Mouse (Mus musculus) erythroblast, embryonic 14.5 days (primary cell): ENCODE data around the gene Ifitm1. TPM values are rescaled to one million over a fixed set of nuclear protein-coding genes. Genes with fewer than 3 reads are reported as not detected.
"Not testable (repeated sequence)": the region's sequence is repeated elsewhere in the genome, so short reads cannot be mapped to it uniquely, and the experiment has no call there.

Experiments used
- H3K27me3 ChIP-seq: 2 replicates; pipeline ENCODE4 v1.6.1; 2012; ENCODE audit warnings: inconsistent platforms; ENCODE audit not compliant: control insufficient read depth
- H3K36me3 ChIP-seq: 2 replicates; pipeline ENCODE4 v1.6.1; 2012; ENCODE audit warnings: mild to moderate bottlenecking, inconsistent platforms; ENCODE audit not compliant: control insufficient read depth
- H3K4me1 ChIP-seq: 2 replicates; pipeline ENCODE4 v1.6.1; 2012; ENCODE audit warnings: inconsistent platforms; ENCODE audit not compliant: control insufficient read depth
- H3K4me3 ChIP-seq: replicated peaks from 2 replicates; pipeline ENCODE3; 2012; ENCODE audit warnings: moderate library complexity, mild to moderate bottlenecking, inconsistent platforms
- H3K9me3 ChIP-seq: 2 replicates; pipeline ENCODE4 v1.6.1; 2012; ENCODE audit warnings: low read length, inconsistent platforms, mixed read lengths; ENCODE audit not compliant: control insufficient read depth
- GATA1 ChIP-seq: IDR thresholded peaks from 2 replicates; pipeline ENCODE4 v1.6.1; 2012; ENCODE audit warnings: low read length, inconsistent platforms, mixed read lengths
- TAL1 ChIP-seq: IDR thresholded peaks from 3 replicates; pipeline ENCODE4 v1.6.1; 2012; ENCODE audit warnings: low read length, inconsistent platforms, mixed read lengths
- polyA plus RNA-seq: library from polyadenylated mRNA; stranded (reverse); fragments of >175 nt; gene quantifications from 2 replicates; pipeline ENCODE4 v1.2.3, GENCODE M21; 2012

The Ifitm1 gene
- polyA plus RNA-seq, 1 experiment = 0.05 TPM

DNA sequence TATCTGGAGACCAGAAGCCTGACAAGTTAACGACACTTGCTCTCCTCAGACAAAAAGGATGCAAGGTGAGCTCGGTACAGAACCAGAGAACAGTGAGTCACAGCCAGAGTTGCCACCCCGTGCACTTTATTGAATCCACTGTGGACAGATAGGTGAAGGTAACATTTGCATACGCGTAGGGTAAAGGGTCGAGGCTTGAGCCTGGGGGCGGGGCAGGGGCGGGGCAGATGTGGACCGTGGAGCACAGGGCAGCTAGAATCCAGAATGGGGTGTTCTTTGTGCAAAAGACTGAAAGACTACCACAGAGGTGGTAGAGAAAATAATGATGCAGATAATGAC lies 12.3 kb upstream of the Ifitm1 start:
- H3K4me1 ChIP-seq = peaks cover 19% of the 10 kb centered on the region
- TF ChIP-seq TAL1 (no peak), GATA1 (no peak)
- no peaks in the 10 kb centered on the region for H3K9me3 ChIP-seq
- H3K27me3 ChIP-seq = no peaks in the 10 kb centered on the region
- H3K4me3 ChIP-seq = peak overlapping the region; percentile 21
- peaks cover 9% of the 10 kb centered on the region; the same call in 1 of the 2 replicates for H3K36me3 ChIP-seq

DNA sequence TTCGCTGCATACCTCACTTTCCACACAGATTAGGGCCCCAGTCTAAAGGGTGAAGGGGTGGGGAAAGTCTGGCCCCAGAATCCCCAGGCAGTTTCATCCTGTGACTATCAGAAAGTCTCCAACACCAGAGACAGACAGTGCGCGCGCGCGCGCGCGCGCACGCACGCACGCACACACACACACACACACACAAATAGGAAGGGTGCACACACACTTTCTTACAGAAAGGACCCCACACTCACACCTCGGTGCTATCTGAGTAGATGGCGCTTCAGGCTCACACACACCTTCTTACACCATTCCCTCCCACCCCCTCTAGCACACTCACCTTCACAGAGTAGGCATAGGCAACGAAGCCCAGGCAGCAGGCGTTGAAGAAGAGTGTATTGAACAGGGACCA lies 11.7 kb upstream of the Ifitm1 start:
- Histone ChIP-seq H3K4me1 (peaks cover 19% of the 10 kb centered on the region), H3K27me3 (no peaks in the 10 kb centered on the region), H3K9me3 (no peaks in the 10 kb centered on the region), H3K4me3 (peak overlapping the region; percentile 56), H3K36me3 (peaks cover 6% of the 10 kb centered on the region; the same call in 1 of the 2 replicates)
- TF ChIP-seq GATA1 (no peak), TAL1 (no peak)

- no peaks in the 10 kb centered on the region for H3K27me3 ChIP-seq
- no peak for TF ChIP-seq TAL1
- no peak for TF ChIP-seq GATA1
- peaks cover 19% of the 10 kb centered on the region for H3K4me1 ChIP-seq
- H3K4me3 ChIP-seq = peak within 1 kb of the TSS; percentile 56
- H3K9me3 ChIP-seq = no peaks in the 10 kb centered on the region
- peaks cover 6% of the 10 kb centered on the region; the same call in 1 of the 2 replicates for H3K36me3 ChIP-seq
Measured at GRCm38 (mm10) chr7:140955758-140956555, 11.1 kb upstream of the Ifitm1 start, which contains the start of the genes Gm45717 and Ifitm2. Gm45717 (minus strand) TSS chr7:140955937. Ifitm2 (minus strand) TSS chr7:140955987.

- no peak for TF ChIP-seq TAL1
- TF ChIP-seq GATA1 = no peak
- H3K36me3 ChIP-seq = peaks cover 6% of the 10 kb centered on the region; the same call in 1 of the 2 replicates
- H3K4me1 ChIP-seq = peaks cover 19% of the 10 kb centered on the region
- H3K27me3 ChIP-seq = no peaks in the 10 kb centered on the region
- H3K9me3 ChIP-seq = no peaks in the 10 kb centered on the region
- no peak overlapping the region for H3K4me3 ChIP-seq
Measured at GRCm38 (mm10) chr7:140956556-140956869, 10.5 kb upstream of the Ifitm1 start.

GRCm38 (mm10) chr7:140959181-140959901 lies 7.7 kb upstream of the Ifitm1 start:
- Histone ChIP-seq H3K4me3 (no peak overlapping the region), H3K4me1 (peaks cover 15% of the 10 kb centered on the region), H3K27me3 (no peaks in the 10 kb centered on the region), H3K36me3 (no peaks in the 10 kb centered on the region), H3K9me3 (no peaks in the 10 kb centered on the region)
- TF ChIP-seq GATA1 (no peak), TAL1 (no peak)

DNA sequence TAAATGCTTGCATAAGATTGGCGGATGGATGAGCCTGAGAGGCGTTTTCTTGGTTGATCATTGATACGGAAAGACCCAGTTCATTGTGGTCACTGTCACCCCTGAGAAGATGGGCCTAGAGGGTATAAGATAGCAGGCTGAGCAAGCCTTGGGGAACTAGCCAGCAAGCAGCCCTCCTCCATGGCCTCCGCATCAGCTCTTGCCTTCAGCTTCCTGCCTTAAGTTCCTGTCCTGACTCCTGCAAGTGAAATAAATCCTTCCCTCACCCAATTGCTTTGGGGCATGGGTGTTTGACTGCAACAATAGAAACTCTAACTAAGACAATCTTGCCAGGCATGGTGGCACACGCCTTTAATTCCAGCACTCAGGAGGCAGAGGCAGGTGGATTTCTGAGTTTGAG lies 7.0 kb upstream of the Ifitm1 start:
- H3K4me3 ChIP-seq = no peak overlapping the region
- TF ChIP-seq TAL1 = no peak
- H3K27me3 ChIP-seq = no peaks in the 10 kb centered on the region
- H3K4me1 ChIP-seq = peaks cover 10% of the 10 kb centered on the region
- no peaks in the 10 kb centered on the region for H3K36me3 ChIP-seq
- H3K9me3 ChIP-seq = no peaks in the 10 kb centered on the region

- Histone ChIP-seq H3K4me1 (no peaks in the 10 kb centered on the region; the same call in 1 of the 2 replicates), H3K4me3 (no peak overlapping the region), H3K9me3 (no peaks in the 10 kb centered on the region), H3K27me3 (no peaks in the 10 kb centered on the region), H3K36me3 (no peaks in the 10 kb centered on the region)
- TF ChIP-seq GATA1 = no peak
- TF ChIP-seq TAL1 = no peak
Measured at GRCm38 (mm10) chr7:140961416-140961815, 5.6 kb upstream of the Ifitm1 start.

GRCm38 (mm10) chr7:140962733-140963132 lies 4.3 kb upstream of the Ifitm1 start:
- Histone ChIP-seq H3K4me1 (no peaks in the 10 kb centered on the region), H3K4me3 (no peak overlapping the region), H3K27me3 (0 out of 2 replicates have a peak, but pooled peaks cover 1% of the 10 kb centered on the region), H3K36me3 (no peaks in the 10 kb centered on the region), H3K9me3 (no peaks in the 10 kb centered on the region)
- no peak for TF ChIP-seq TAL1
- TF ChIP-seq GATA1 = no peak

- Histone ChIP-seq H3K4me1 (peaks cover 3% of the 10 kb centered on the region), H3K27me3 (peaks cover 7% of the 10 kb centered on the region; the same call in 1 of the 2 replicates), H3K36me3 (no peaks in the 10 kb centered on the region), H3K4me3 (no peak overlapping the region), H3K9me3 (no peaks in the 10 kb centered on the region)
- no peak for TF ChIP-seq TAL1
- no peak for TF ChIP-seq GATA1
Measured at GRCm38 (mm10) chr7:140967862-140968591, 1.0 kb downstream of the Ifitm1 start.

GRCm38 (mm10) chr7:140968710-140969109 lies 1.7 kb downstream of the Ifitm1 start:
- H3K27me3 ChIP-seq, H3K4me1 ChIP-seq, H3K36me3 ChIP-seq, H3K4me3 ChIP-seq, H3K9me3 ChIP-seq: not testable (repeated sequence)
